Mouse (Mus musculus) ES-E14 (cell line): ENCODE data around the gene Tenm2. TPM values are rescaled to one million over a fixed set of nuclear protein-coding genes. Genes with fewer than 3 reads are reported as not detected.

Experiments used
- DNase-seq: peaks from one replicate; pipeline ENCODE4 v3.0.0-alpha.2; 2013; ENCODE audit warnings: low read depth, low spot score
- H3K27ac ChIP-seq: 2 replicates; pipeline ENCODE4 v1.5.1; 2012; ENCODE audit warnings: low read depth, mild to moderate bottlenecking, low read length, moderate library complexity, mixed read lengths; ENCODE audit not compliant: poor library complexity, insufficient read depth, severe bottlenecking
- H3K36me3 ChIP-seq: 2 replicates; pipeline ENCODE4 v1.6.1; 2012; ENCODE audit warnings: mild to moderate bottlenecking, low read length, moderate library complexity, mixed read lengths; ENCODE audit not compliant: control insufficient read depth, poor library complexity, insufficient read depth, severe bottlenecking
- H3K4me1 ChIP-seq, 2 experiments: fragments of 150-350 bp in 1 of 2; sonication (generic) in 1 of 2; 2 replicates each; pipeline ENCODE4 v1.6.1; 2012; ENCODE audit warnings: low read length in 2 of 2, mild to moderate bottlenecking in 1 of 2, mixed read lengths in 1 of 2; ENCODE audit not compliant: control insufficient read depth in 2 of 2, insufficient read depth in 2 of 2, poor library complexity in 1 of 2
- H3K4me3 ChIP-seq, 2 experiments: fragments of 150-350 bp in 1 of 2; sonication (generic) in 1 of 2; 2 replicates each; pipeline ENCODE4 v1.5.1; 2012; ENCODE audit warnings: low read length in 2 of 2, low read depth in 1 of 2, mild to moderate bottlenecking in 1 of 2, mixed read lengths in 1 of 2; ENCODE audit not compliant: insufficient read depth in 1 of 2, poor library complexity in 1 of 2, severe bottlenecking in 1 of 2
- H3K9ac ChIP-seq: 2 replicates; pipeline ENCODE4 v1.6.1; 2012; ENCODE audit warnings: low read depth, mild to moderate bottlenecking, low read length, mixed read lengths; ENCODE audit not compliant: poor library complexity, insufficient read depth, severe bottlenecking
- H3K9me3 ChIP-seq: fragments of 150-350 bp; sonication (generic); 2 replicates; pipeline ENCODE4 v1.6.1; 2012; ENCODE audit warnings: low read depth, mild to moderate bottlenecking, low read length; ENCODE audit not compliant: control insufficient read depth, insufficient read depth
- CHD2 ChIP-seq: IDR thresholded peaks from 2 replicates; pipeline ENCODE4 v1.6.1; 2014; ENCODE audit warnings: mild to moderate bottlenecking, low read depth, low read length, inconsistent platforms
- HCFC1 ChIP-seq: IDR thresholded peaks from 2 replicates; pipeline ENCODE4 v1.6.1; 2012; ENCODE audit warnings: low read length, inconsistent platforms, borderline replicate concordance; ENCODE audit not compliant: insufficient read depth
- MAFK ChIP-seq: IDR thresholded peaks from 2 replicates; pipeline ENCODE4 v1.6.1; 2014; ENCODE audit warnings: mild to moderate bottlenecking, low read depth, low read length, inconsistent platforms; ENCODE audit not compliant: insufficient read depth
- ZC3H11A ChIP-seq: IDR thresholded peaks from 2 replicates; pipeline ENCODE4 v1.6.1; 2012; ENCODE audit warnings: low read depth, mild to moderate bottlenecking, inconsistent platforms, low read length, borderline replicate concordance
- ZNF384 ChIP-seq: IDR thresholded peaks from 2 replicates; pipeline ENCODE4 v1.6.1; 2012; ENCODE audit warnings: low read depth, low read length, inconsistent platforms
- in situ Hi-C, 2 experiments: fragments of 600-800 bp; cut with MboI; formaldehyde crosslinking; loops; one replicate each; pipeline ENCODE4 v1.15.1; 2025; ENCODE audit warnings: low sequenced_read_pairs in 2 of 2, inconsistent platforms in 1 of 2; ENCODE audit not compliant: unreplicated experiment in 2 of 2
- total RNA-seq: library from RNA; depleted of rRNA; stranded (reverse); fragments of 300-350 nt; gene quantifications from 2 replicates; pipeline ENCODE4 v1.2.3, GENCODE M21; 2012

The Tenm2 gene
- total RNA-seq, 1 experiment = 0.04 TPM

DNA sequence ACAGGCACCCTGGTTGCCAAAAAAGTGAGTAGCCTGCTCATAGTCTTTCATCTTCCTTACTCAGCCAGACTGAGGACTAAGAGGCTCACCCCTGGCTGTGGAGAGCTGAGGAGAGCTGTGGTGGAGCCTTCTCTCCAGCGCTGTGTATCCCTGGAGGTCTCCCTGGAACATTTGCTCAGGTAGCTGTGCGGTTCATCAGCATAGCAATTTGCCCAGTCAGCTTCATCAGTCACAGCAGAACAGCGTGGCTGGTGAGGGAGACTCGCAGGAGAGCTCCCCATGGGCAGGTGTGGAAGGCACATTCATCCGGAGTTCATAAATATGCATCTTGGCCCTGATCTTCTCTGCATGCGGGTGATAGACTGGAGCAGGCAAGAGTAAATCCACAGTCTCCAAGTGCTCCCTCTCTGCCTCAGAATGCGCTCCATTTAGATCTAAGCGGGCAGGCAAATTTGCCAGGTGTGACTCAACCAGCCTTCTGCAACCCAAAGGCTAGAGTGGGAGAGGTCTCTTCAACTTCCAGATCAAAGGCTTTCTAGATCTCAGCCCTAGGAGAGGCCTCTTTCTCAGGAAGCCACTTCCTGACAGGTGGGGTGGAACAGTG is 751.2 kb downstream of the Tenm2 start:
- in situ Hi-C loops = no loop called here
- H3K36me3 ChIP-seq = no peaks in the 10 kb centered on the region
- no peaks in the 10 kb centered on the region for H3K9me3 ChIP-seq
- no peak overlapping the region for H3K27ac ChIP-seq
- H3K4me3 ChIP-seq = no peak overlapping the region
- no peaks in the 10 kb centered on the region for H3K4me1 ChIP-seq
- no peak for DNase-seq
- TF ChIP-seq MAFK (no peak), CHD2 (no peak), ZNF384 (no peak), HCFC1 (no peak), ZC3H11A (no peak)
- H3K9ac ChIP-seq = no peak overlapping the region

DNA sequence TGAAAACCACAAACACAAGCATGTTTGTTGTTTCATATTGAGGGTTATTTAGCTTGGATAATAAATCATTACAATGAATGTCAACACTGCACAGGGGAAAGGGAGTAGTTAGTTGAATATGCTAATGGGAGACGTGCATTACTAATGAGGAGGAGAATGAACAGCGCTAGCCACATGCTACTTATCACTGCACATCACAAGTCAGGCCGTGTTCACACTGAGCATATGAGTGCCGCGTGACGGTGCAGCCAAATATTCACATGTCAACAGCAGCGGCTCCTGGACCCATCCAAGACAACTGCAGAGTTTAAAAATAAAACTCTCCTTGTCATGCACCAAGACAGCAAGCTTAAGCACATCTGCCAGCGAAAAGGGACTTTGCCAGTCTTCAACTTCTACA is 753.6 kb downstream of the Tenm2 start:
- Histone ChIP-seq H3K36me3 (no peaks in the 10 kb centered on the region), H3K9me3 (no peaks in the 10 kb centered on the region), H3K4me3 (no peak overlapping the region), H3K9ac (no peak overlapping the region), H3K27ac (no peak overlapping the region), H3K4me1 (no peaks in the 10 kb centered on the region)
- DNase-seq = no peak
- TF ChIP-seq MAFK = no peak
- no peak for TF ChIP-seq ZC3H11A
- no peak for TF ChIP-seq CHD2
- TF ChIP-seq ZNF384 = no peak
- TF ChIP-seq HCFC1 = no peak
- in situ Hi-C loops = no loop called here

DNA sequence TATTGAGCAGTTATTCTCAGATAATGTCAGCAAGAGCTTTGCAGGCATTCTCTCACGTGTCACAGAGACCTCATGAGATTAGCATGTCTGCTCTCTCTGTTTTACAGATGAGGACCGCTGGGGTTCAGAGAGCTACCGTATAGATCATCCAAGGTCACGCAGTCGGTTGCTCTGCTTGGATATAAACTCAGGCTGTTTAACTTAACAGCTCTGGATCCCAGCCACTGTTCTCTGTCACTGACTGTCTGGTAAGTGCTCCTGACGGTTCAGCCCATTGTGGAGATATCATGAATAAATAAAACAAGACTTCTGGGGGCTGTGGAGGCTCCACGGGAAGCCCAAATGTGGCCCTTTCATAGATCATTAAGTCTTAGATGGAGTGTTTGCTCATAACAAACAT is 754.2 kb downstream of the Tenm2 start:
- Histone ChIP-seq H3K27ac (no peak overlapping the region), H3K9me3 (no peaks in the 10 kb centered on the region), H3K36me3 (no peaks in the 10 kb centered on the region), H3K4me1 (no peaks in the 10 kb centered on the region), H3K4me3 (no peak overlapping the region), H3K9ac (no peak overlapping the region)
- in situ Hi-C loops = no loop called here
- no peak for DNase-seq
- TF ChIP-seq MAFK = no peak
- TF ChIP-seq CHD2 = no peak
- TF ChIP-seq ZC3H11A = no peak
- no peak for TF ChIP-seq HCFC1
- TF ChIP-seq ZNF384 = no peak

DNA sequence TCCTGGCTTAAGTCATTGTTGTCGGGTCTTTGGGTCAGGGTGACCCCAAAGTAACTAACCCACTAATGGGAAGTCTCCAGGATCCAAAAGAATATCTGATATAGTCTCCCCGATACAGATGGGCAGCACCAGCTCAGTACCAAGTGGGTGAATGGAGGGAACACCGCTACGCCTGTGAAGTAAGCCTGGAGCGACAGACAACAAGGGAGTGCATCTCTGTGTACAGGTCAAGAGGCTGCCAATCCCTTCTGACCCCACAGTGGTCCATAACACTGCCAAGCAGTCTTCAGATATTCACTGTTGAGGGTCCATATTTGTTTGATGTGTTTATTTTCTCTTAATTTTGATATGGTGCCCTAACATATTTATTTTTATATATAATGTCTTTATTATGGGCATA is 754.7 kb downstream of the Tenm2 start:
- no peaks in the 10 kb centered on the region for H3K36me3 ChIP-seq
- no peaks in the 10 kb centered on the region for H3K9me3 ChIP-seq
- no peak overlapping the region for H3K27ac ChIP-seq
- in situ Hi-C loops = no loop called here
- no peaks in the 10 kb centered on the region for H3K4me1 ChIP-seq
- H3K9ac ChIP-seq = no peak overlapping the region
- TF ChIP-seq CHD2 (no peak), ZNF384 (no peak), ZC3H11A (no peak), MAFK (no peak), HCFC1 (no peak)
- no peak overlapping the region for H3K4me3 ChIP-seq
- DNase-seq = no peak
